Mouse (Mus musculus) forebrain, embryonic 14.5 days (tissue): ENCODE measurements around the gene Atp6v1b1. TPM values are rescaled to one million over a fixed set of nuclear protein-coding genes. Genes with fewer than 3 reads are reported as not detected.
A peak's percentile ranks its signal among the peaks of the same experiment; 100 is the strongest.

Source experiments
- ATAC-seq: fragments of 200-750 bp; cut with Nextera tagmentation; 2 replicates; pipeline ENCODE4 v1.8.0; 2017; ENCODE audit warnings: mild to moderate bottlenecking, moderate library complexity
- DNase-seq: peaks from one replicate; pipeline ENCODE4 v3.0.0-alpha.2; 2015; ENCODE audit warnings: low spot score
- H3K27ac ChIP-seq: fragments of 300-500 bp; sonication (generic); 2 replicates; pipeline ENCODE4 v1.5.1; 2014; ENCODE audit warnings: low read depth, mild to moderate bottlenecking, control low read depth, low read length, moderate library complexity
- H3K27me3 ChIP-seq: fragments of 300-500 bp; sonication (generic); replicated peaks from 2 replicates; pipeline ENCODE4 v1.6.1; 2014; ENCODE audit warnings: low read length, control low read depth, mixed read lengths; ENCODE audit not compliant: control insufficient read depth, insufficient read depth
- H3K36me3 ChIP-seq: fragments of 300-500 bp; sonication (generic); 2 replicates; pipeline ENCODE4 v1.6.1; 2014; ENCODE audit warnings: low read length, control low read depth; ENCODE audit not compliant: control insufficient read depth, insufficient read depth
- H3K4me1 ChIP-seq: fragments of 300-500 bp; sonication (generic); 2 replicates; pipeline ENCODE4 v1.6.1; 2014; ENCODE audit warnings: antibody characterized with exemption, low read length, control low read depth; ENCODE audit not compliant: control insufficient read depth, insufficient read depth
- H3K4me2 ChIP-seq: fragments of 300-500 bp; sonication (generic); 2 replicates; pipeline ENCODE4 v1.6.1; 2014; ENCODE audit warnings: mild to moderate bottlenecking, control low read depth, low read length
- H3K4me3 ChIP-seq: fragments of 300-500 bp; sonication (generic); 2 replicates; pipeline ENCODE4 v1.5.1; 2014; ENCODE audit warnings: low read depth, low read length, control low read depth
- H3K9ac ChIP-seq: fragments of 300-500 bp; sonication (generic); 2 replicates; pipeline ENCODE4 v1.6.1; 2014; ENCODE audit warnings: mild to moderate bottlenecking, low read length, control low read depth, moderate library complexity
- H3K9me3 ChIP-seq: fragments of 300-500 bp; sonication (generic); replicated peaks from 2 replicates; pipeline ENCODE4 v1.6.1; 2016; ENCODE audit warnings: low read length, control low read depth, mixed read lengths; ENCODE audit not compliant: control insufficient read depth
- WGBS: fragments of 180-500 bp; shearing (Covaris S2); extraction: QIAGEN DNeasy Blood & Tissue Kit; methylation state at CpG from one replicate; pipeline ENCODE4 v1.1.7; 2014; 5-methylcytosine and 5-hydroxymethylcytosine counted together
- polyA plus RNA-seq: library from polyadenylated mRNA; unstranded; fragments of >200 nt; fragmentation: Nextera tagmentation; extraction: Ambion mirVana; gene quantifications from 2 replicates; pipeline ENCODE4 v1.2.1, GENCODE M21; 2014

Gene Atp6v1b1
- polyA plus RNA-seq, 1 experiment from 2014 or later, result not detected

DNA sequence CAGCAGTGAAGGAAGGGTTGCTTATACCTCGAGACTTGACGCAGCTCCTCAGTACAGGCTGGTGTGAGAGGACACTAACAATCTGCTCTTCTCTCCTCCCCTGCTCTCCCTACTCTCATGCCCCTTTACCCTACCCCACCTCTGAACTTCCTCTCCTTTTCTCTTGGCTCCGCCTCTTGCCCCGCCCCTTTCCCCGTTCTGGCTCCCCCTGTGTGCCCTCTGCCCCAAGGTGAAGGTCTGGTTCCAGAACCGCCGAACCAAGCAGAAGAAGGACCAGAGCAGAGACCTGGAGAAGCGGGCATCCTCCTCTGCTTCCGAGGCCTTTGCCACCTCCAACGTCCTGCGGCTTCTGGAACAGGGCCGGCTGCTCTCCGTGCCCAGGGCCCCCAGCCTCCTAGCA lies 5.5 kb upstream of the Atp6v1b1 start:
- DNase-seq, result no peak
- no peak overlapping the region for H3K4me2 ChIP-seq
- no peak for ATAC-seq
- H3K27ac ChIP-seq, result no peak overlapping the region
- H3K9me3 ChIP-seq, result no peaks in the 10 kb centered on the region
- H3K4me1 ChIP-seq, result no peaks in the 10 kb centered on the region
- H3K9ac ChIP-seq, result no peak overlapping the region
- H3K4me3 ChIP-seq, result no peak overlapping the region
- WGBS, result 37% methylated on average over 13 of the region's 13 CpGs
- H3K27me3 ChIP-seq, result no peaks in the 10 kb centered on the region
- no peaks in the 10 kb centered on the region for H3K36me3 ChIP-seq

DNA sequence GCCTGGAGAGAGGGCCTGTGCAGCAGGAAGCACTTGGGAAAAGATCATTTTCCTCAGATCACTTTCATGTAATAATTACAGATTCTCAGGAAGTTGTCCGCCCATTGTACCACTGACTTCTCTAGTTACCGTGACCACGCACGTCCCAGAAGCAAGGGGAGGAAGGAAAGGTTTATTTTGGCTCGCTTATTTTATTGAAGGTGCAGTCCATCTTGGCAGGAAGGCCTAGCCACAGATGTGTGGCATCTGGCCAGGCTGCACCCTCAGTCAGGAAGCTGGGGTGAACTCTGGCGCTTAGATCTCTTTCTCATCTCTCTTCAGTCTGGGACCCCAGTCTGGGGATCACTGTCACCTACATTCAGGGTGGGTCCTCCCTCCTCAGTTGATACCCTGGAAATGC lies 4.2 kb upstream of the Atp6v1b1 start:
- Histone ChIP-seq H3K27ac (no peak overlapping the region), H3K4me3 (no peak overlapping the region), H3K9ac (no peak overlapping the region), H3K4me1 (no peaks in the 10 kb centered on the region), H3K4me2 (no peak overlapping the region), H3K9me3 (no peaks in the 10 kb centered on the region), H3K36me3 (no peaks in the 10 kb centered on the region), H3K27me3 (no peaks in the 10 kb centered on the region)
- 85% methylated on average over 6 of the region's 6 CpGs for WGBS
- no peak for ATAC-seq
- no peak for DNase-seq

DNA sequence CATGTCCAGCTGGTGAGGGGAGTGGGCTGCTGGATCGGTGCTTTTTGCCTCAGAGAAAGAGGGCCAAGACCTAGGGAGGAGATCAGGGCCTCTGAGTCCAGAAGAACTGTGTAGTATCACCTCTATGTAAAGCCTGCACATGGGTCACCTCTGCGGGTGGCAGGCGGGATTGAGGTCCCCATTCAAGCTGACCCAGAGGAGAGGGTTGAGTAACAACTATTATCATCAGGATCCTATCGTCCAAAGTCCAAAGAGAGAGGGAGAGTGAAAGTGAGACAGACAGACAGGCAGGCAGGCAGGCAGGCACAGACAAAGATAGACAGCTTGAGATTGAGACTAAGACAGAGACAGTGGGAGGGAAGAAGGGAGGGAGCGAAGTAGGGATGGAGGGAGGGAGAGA lies 422 bp downstream of the Atp6v1b1 start:
- H3K36me3 ChIP-seq, result no peaks in the 10 kb centered on the region
- no peak overlapping the region for H3K27ac ChIP-seq
- 64% methylated on average over 5 of the region's 5 CpGs for WGBS
- no peak overlapping the region for H3K9ac ChIP-seq
- H3K27me3 ChIP-seq, result no peaks in the 10 kb centered on the region
- no peaks in the 10 kb centered on the region for H3K4me1 ChIP-seq
- H3K4me3 ChIP-seq, result no peak overlapping the region
- no peak for ATAC-seq
- no peak for DNase-seq
- no peaks in the 10 kb centered on the region for H3K9me3 ChIP-seq
- H3K4me2 ChIP-seq, result no peak overlapping the region

DNA sequence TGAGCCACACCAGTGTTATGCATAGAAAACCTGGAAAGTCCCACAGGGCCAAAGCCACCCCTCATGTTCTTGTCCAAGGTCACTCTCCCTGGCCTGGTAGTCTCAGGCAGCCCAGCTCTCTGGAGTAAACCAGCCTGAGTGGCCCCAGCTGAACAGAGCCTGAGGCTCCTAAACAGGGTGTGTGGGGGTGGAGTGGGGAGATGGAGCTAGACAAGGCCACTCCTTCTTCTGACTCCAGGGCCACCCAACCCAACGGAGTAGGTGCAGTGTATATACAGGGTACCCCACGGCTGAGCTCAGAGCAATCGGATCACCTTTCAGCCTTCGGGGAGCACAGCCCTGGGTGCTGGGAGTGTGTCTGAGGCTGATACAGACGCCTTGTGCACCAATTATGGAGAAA lies 1.3 kb downstream of the Atp6v1b1 start:
- WGBS, result 69% methylated on average over 5 of the region's 5 CpGs
- H3K36me3 ChIP-seq, result no peaks in the 10 kb centered on the region
- H3K4me1 ChIP-seq, result no peaks in the 10 kb centered on the region
- H3K27ac ChIP-seq, result no peak overlapping the region
- H3K4me3 ChIP-seq, result no peak overlapping the region
- no peak overlapping the region for H3K4me2 ChIP-seq
- no peak for DNase-seq
- H3K9me3 ChIP-seq, result no peaks in the 10 kb centered on the region
- H3K9ac ChIP-seq, result no peak overlapping the region
- H3K27me3 ChIP-seq, result no peaks in the 10 kb centered on the region
- ATAC-seq, result no peak

DNA sequence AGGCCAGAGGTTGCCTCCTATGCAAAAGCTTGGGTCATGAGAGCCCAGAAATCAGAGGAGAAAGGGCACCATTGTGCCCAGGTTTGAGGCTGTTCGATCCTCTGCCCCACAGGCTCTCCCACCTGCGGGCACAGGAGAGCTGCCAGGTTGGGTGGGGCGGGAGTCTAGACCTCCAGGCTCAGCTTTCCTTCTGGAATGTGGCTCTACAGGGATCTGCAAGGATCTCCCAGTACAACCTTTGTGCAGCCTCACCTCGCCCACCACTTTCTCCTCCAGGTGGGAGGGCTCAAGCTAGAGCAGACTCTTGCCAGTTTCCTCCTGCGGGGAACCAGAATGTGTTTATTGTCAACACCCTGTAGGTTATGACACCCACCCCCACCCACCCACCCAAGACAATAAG lies 1.8 kb downstream of the Atp6v1b1 start:
- WGBS, result 66% methylated on average over 5 of the region's 5 CpGs
- no peak overlapping the region for H3K4me2 ChIP-seq
- DNase-seq (no peak), ATAC-seq (no peak)
- no peaks in the 10 kb centered on the region for H3K27me3 ChIP-seq
- no peak overlapping the region for H3K27ac ChIP-seq
- H3K4me1 ChIP-seq, result no peaks in the 10 kb centered on the region
- no peaks in the 10 kb centered on the region for H3K9me3 ChIP-seq
- no peak overlapping the region for H3K9ac ChIP-seq
- H3K36me3 ChIP-seq, result no peaks in the 10 kb centered on the region
- H3K4me3 ChIP-seq, result no peak overlapping the region

DNA sequence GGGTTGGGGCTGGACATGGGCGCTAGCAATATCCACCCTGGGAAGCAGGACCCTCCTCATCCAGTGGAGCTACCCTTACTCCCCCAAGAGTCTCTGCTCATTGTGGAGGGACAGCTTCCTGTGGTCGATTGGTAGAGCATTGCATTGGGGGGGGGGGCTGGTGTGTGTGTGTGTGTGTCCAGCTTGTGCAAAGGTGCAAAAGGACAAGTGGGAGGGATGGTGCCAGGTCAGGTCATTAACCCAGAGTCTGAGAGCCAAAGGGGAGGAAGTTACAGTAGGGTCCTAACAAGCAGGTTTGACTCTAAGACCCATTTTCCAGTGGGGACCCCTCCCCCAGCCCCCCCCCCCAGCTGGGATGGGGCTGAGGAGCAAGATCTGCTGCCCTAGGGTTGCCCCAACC lies 2.7 kb downstream of the Atp6v1b1 start:
- no peaks in the 10 kb centered on the region for H3K4me1 ChIP-seq
- no peaks in the 10 kb centered on the region for H3K36me3 ChIP-seq
- no peak overlapping the region for H3K27ac ChIP-seq
- WGBS, result 57% methylated on average over 2 of the region's 2 CpGs
- no peak overlapping the region for H3K9ac ChIP-seq
- no peak overlapping the region for H3K4me3 ChIP-seq
- no peak for DNase-seq
- no peak for ATAC-seq
- no peak overlapping the region for H3K4me2 ChIP-seq
- no peaks in the 10 kb centered on the region for H3K27me3 ChIP-seq
- no peaks in the 10 kb centered on the region for H3K9me3 ChIP-seq

DNA sequence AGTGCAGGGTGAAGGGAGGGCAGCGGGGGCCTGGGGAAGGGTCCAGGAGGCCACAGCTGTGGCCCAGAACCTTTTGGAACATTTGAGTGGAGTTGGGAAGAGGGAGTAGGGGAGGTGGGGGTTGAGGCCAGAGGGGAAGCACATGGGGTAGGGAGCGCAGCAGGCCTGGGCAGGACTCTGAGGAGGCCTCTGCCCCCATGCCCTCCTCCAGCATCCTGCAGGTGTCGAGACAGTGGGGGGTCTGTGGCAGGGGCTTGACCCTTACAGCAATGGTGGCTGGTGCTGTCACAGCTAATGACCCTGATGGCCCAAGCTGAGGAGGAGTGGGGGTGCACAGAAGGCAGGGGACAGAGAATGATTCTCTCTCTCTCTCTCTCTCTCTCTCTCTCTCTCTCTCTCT lies 6.5 kb downstream of the Atp6v1b1 start:
- Histone ChIP-seq H3K4me3 (no peak overlapping the region), H3K4me2 (no peak overlapping the region), H3K9ac (no peak overlapping the region), H3K36me3 (no peaks in the 10 kb centered on the region), H3K4me1 (no peaks in the 10 kb centered on the region), H3K9me3 (no peaks in the 10 kb centered on the region), H3K27ac (no peak overlapping the region), H3K27me3 (peaks cover 4% of the 10 kb centered on the region; the same call in 1 of the 2 replicates)
- ATAC-seq (no peak), DNase-seq (no peak)
- 31% methylated on average over 3 of the region's 3 CpGs for WGBS

DNA sequence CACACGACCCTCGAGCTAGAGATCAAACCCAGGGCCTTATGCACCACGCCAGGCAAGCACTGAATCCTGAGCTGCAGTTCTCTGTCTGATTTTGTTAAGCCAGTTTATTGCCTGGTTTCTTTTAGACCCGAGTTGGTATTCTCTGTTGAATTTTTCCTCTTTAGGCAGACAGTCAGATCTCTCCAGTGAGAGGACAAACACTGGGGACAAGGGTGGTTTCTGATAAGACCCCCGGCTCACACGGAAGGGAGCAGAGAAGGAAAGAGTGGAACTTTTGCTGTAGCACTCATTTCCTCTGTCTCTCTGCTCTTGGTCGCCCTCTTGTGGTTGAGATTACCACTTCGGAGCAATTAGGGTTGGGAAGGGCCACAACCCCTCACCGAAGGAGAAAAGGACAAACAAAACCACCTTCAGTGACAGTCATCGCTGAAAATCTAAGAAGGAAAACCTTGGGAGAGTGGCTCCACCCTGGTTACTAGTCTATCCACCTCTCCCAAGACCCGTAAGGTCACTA lies 7.4 kb downstream of the Atp6v1b1 start:
- no peak overlapping the region for H3K4me2 ChIP-seq
- H3K4me1 ChIP-seq, result no peaks in the 10 kb centered on the region
- no peaks in the 10 kb centered on the region for H3K36me3 ChIP-seq
- H3K9me3 ChIP-seq, result no peaks in the 10 kb centered on the region
- ATAC-seq, result peak; percentile 46; the same call in 1 of the 2 replicates
- peaks cover 4% of the 10 kb centered on the region; the same call in 1 of the 2 replicates for H3K27me3 ChIP-seq
- H3K9ac ChIP-seq, result no peak overlapping the region
- H3K4me3 ChIP-seq, result no peak overlapping the region
- DNase-seq, result peak; percentile 66
- 11% methylated on average over 11 of the region's 11 CpGs for WGBS
- H3K27ac ChIP-seq, result no peak overlapping the region

DNA sequence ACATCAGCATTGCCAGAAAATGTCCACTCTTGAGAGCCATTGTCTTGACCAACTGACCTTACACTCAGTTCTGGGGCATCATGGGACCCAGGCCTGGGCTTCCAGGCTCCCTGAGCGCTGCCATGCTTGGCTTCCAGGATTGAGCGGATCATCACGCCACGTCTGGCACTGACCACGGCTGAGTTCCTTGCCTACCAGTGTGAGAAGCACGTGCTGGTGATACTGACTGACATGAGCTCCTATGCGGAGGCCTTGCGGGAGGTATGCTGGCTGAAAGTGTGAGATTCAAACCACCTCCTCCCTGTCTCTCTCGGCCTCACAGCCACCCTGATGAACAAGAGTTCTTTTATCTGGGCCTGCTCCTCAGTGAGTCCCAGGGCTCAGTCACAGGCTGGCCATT lies 13.3 kb downstream of the Atp6v1b1 start:
- Histone ChIP-seq H3K4me2 (no peak overlapping the region), H3K27ac (no peak overlapping the region), H3K27me3 (peaks cover 39% of the 10 kb centered on the region), H3K9ac (no peak overlapping the region), H3K4me1 (no peaks in the 10 kb centered on the region), H3K4me3 (no peak overlapping the region), H3K9me3 (no peaks in the 10 kb centered on the region), H3K36me3 (no peaks in the 10 kb centered on the region)
- ATAC-seq (no peak), DNase-seq (no peak)
- WGBS, result 74% methylated on average over 9 of the region's 9 CpGs
